Mouse (Mus musculus): ENCODE measurements around the gene Gabrd. TPM values are rescaled to one million over a fixed set of nuclear protein-coding genes. Genes with fewer than 3 reads are reported as not detected.
"Not testable (repeated sequence)": the region's sequence is repeated elsewhere in the genome, so short reads cannot be mapped to it uniquely, and the experiment has no call there.

Gabrd gene
- polyA plus RNA-seq (2012; ENCODE audit: insufficient read depth, insufficient read length, missing spikeins), result 0.28 TPM in 1 of 2 replicates, not detected in the other

GRCm38 (mm10) chr4:155397511-155398221, at the start of gene Gabrd:
Gene Gabrd (minus strand): TSS chr4:155398112.
- Histone ChIP-seq H3K27ac (ENCODE audit: insufficient read depth, low read depth, low read length) (no peak within 1 kb of the TSS), H3K4me3 (ENCODE audit: insufficient read depth, low read length) (no peak within 1 kb of the TSS), H3K4me1 (ENCODE audit: control insufficient read depth, insufficient read depth, low read length) (no peaks in the 10 kb centered on the region)
- TF ChIP-seq POLR2A (IDR thresholded peaks at IDR 0.05; ENCODE audit: borderline replicate concordance, low read depth, low read length), result no peak
- no peak for TF ChIP-seq CTCF (IDR thresholded peaks at IDR 0.05; ENCODE audit: low read depth, low read length)

- no peak for TF ChIP-seq POLR2A (IDR thresholded peaks at IDR 0.05; ENCODE audit: borderline replicate concordance, low read depth, low read length)
- Histone ChIP-seq H3K27ac (ENCODE audit: insufficient read depth, low read depth, low read length) (no peak overlapping the region), H3K4me1 (ENCODE audit: control insufficient read depth, insufficient read depth, low read length) (no peaks in the 10 kb centered on the region), H3K4me3 (ENCODE audit: insufficient read depth, low read length) (no peak overlapping the region)
Observed at GRCm38 (mm10) chr4:155442808-155443207, 44.9 kb upstream of the Gabrd start.

GRCm38 (mm10) chr4:155433993-155434392, 36.1 kb upstream of the Gabrd start:
- TF ChIP-seq POLR2A (IDR thresholded peaks at IDR 0.05; ENCODE audit: borderline replicate concordance, low read depth, low read length), result no peak
- no peak for TF ChIP-seq CTCF (IDR thresholded peaks at IDR 0.05; ENCODE audit: low read depth, low read length)
- H3K4me3 ChIP-seq (ENCODE audit: insufficient read depth, low read length), result no peak overlapping the region
- H3K27ac ChIP-seq (ENCODE audit: insufficient read depth, low read depth, low read length), result no peak overlapping the region
- H3K4me1 ChIP-seq (ENCODE audit: control insufficient read depth, insufficient read depth, low read length), result peaks cover 3% of the 10 kb centered on the region; the same call in 1 of the 2 replicates

- no peak overlapping the region for H3K27ac ChIP-seq (ENCODE audit: insufficient read depth, low read depth, low read length)
- H3K4me1 ChIP-seq (ENCODE audit: control insufficient read depth, insufficient read depth, low read length), result peaks cover 3% of the 10 kb centered on the region; the same call in 1 of the 2 replicates
- H3K4me3 ChIP-seq (ENCODE audit: insufficient read depth, low read length), result no peak overlapping the region
- TF ChIP-seq CTCF (IDR thresholded peaks at IDR 0.05; ENCODE audit: low read depth, low read length) (no peak), POLR2A (IDR thresholded peaks at IDR 0.05; ENCODE audit: borderline replicate concordance, low read depth, low read length) (no peak)
Observed at GRCm38 (mm10) chr4:155432358-155432757, 34.4 kb upstream of the Gabrd start.

- H3K27ac ChIP-seq (ENCODE audit: insufficient read depth, low read depth, low read length), result no peak overlapping the region
Observed at GRCm38 (mm10) chr4:155429202-155429601, 31.3 kb upstream of the Gabrd start.

GRCm38 (mm10) chr4:155428442-155428841, 30.5 kb upstream of the Gabrd start:
- TF ChIP-seq CTCF (IDR thresholded peaks at IDR 0.05; ENCODE audit: low read depth, low read length) (no peak), POLR2A (IDR thresholded peaks at IDR 0.05; ENCODE audit: borderline replicate concordance, low read depth, low read length) (no peak)
- Histone ChIP-seq H3K4me1 (ENCODE audit: control insufficient read depth, insufficient read depth, low read length) (no peaks in the 10 kb centered on the region), H3K27ac (ENCODE audit: insufficient read depth, low read depth, low read length) (no peak overlapping the region), H3K4me3 (ENCODE audit: insufficient read depth, low read length) (no peak overlapping the region)

More at GRCm38 (mm10) chr4:155429202-155429601, 31.3 kb upstream of the Gabrd start:
- Histone ChIP-seq H3K4me1 (ENCODE audit: control insufficient read depth, insufficient read depth, low read length) (no peaks in the 10 kb centered on the region), H3K4me3 (ENCODE audit: insufficient read depth, low read length) (no peak overlapping the region)
- no peak for TF ChIP-seq POLR2A (IDR thresholded peaks at IDR 0.05; ENCODE audit: borderline replicate concordance, low read depth, low read length)
- no peak for TF ChIP-seq CTCF (IDR thresholded peaks at IDR 0.05; ENCODE audit: low read depth, low read length)

- TF ChIP-seq POLR2A (IDR thresholded peaks at IDR 0.05; ENCODE audit: borderline replicate concordance, low read depth, low read length), result no peak
- TF ChIP-seq CTCF (IDR thresholded peaks at IDR 0.05; ENCODE audit: low read depth, low read length), result no peak
- no peak overlapping the region for H3K27ac ChIP-seq (ENCODE audit: insufficient read depth, low read depth, low read length)
- no peaks in the 10 kb centered on the region for H3K4me1 ChIP-seq (ENCODE audit: control insufficient read depth, insufficient read depth, low read length)
- no peak overlapping the region for H3K4me3 ChIP-seq (ENCODE audit: insufficient read depth, low read length)
Observed at GRCm38 (mm10) chr4:155426272-155426671, 28.4 kb upstream of the Gabrd start.

- TF ChIP-seq POLR2A (IDR thresholded peaks at IDR 0.05; ENCODE audit: borderline replicate concordance, low read depth, low read length) (no peak), CTCF (IDR thresholded peaks at IDR 0.05; ENCODE audit: low read depth, low read length) (no peak)
- Histone ChIP-seq H3K4me1 (ENCODE audit: control insufficient read depth, insufficient read depth, low read length) (no peaks in the 10 kb centered on the region), H3K4me3 (ENCODE audit: insufficient read depth, low read length) (no peak overlapping the region), H3K27ac (ENCODE audit: insufficient read depth, low read depth, low read length) (no peak overlapping the region)
Observed at GRCm38 (mm10) chr4:155423988-155424387, 26.1 kb upstream of the Gabrd start.

GRCm38 (mm10) chr4:155421412-155422370, 23.8 kb upstream of the Gabrd start:
- not testable (repeated sequence) for H3K4me3 ChIP-seq (ENCODE audit: insufficient read depth, low read length); H3K27ac ChIP-seq (ENCODE audit: insufficient read depth, low read depth, low read length); H3K4me1 ChIP-seq (ENCODE audit: control insufficient read depth, insufficient read depth, low read length)

GRCm38 (mm10) chr4:155420137-155420536, 22.2 kb upstream of the Gabrd start:
- Histone ChIP-seq H3K27ac (ENCODE audit: insufficient read depth, low read depth, low read length) (no peak overlapping the region), H3K4me1 (ENCODE audit: control insufficient read depth, insufficient read depth, low read length) (no peaks in the 10 kb centered on the region), H3K4me3 (ENCODE audit: insufficient read depth, low read length) (no peak overlapping the region)
- no peak for TF ChIP-seq CTCF (IDR thresholded peaks at IDR 0.05; ENCODE audit: low read depth, low read length)
- TF ChIP-seq POLR2A (IDR thresholded peaks at IDR 0.05; ENCODE audit: borderline replicate concordance, low read depth, low read length), result no peak

Data from bone marrow macrophage, adult 2 months (primary cell).